Mouse (Mus musculus): Measurements from ENCODE around the gene Jmjd7. TPM values are rescaled to one million over a fixed set of nuclear protein-coding genes. Genes with fewer than 3 reads are reported as not detected.

Jmjd7 gene
- polyA plus RNA-seq, 1 experiment = 2.4 TPM

DNA sequence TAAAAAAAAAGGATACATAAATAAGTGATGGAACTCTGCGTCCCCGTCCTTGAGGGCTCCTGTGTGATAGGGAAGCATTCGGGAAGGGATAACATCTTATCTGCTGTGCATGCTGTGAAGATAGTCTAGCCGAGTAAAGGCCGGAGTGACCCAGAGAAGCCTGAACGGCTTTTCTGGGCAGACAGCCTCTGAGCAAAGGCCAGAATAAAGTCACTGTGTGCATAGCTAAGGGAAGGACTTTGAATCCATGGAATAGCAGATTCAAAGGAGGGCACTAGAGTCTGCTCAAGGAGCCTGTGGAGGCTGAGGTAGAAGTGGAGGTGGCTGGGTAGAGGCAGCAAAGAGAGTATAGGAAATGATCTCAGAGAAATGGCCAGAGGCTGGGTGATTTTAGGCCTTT is 32.4 kb upstream of the Jmjd7 start:
- Histone ChIP-seq H3K4me1 (ENCODE audit: control insufficient read depth, insufficient read depth, low read length) (peaks cover 36% of the 10 kb centered on the region), H3K4me3 (ENCODE audit: insufficient read depth, low read length) (no peak overlapping the region), H3K27ac (ENCODE audit: insufficient read depth, low read depth, low read length) (no peak overlapping the region)
- no peak for TF ChIP-seq CTCF (IDR thresholded peaks at IDR 0.05; ENCODE audit: low read depth, low read length)
- TF ChIP-seq POLR2A (IDR thresholded peaks at IDR 0.05; ENCODE audit: borderline replicate concordance, low read depth, low read length) = no peak

- peaks cover 36% of the 10 kb centered on the region for H3K4me1 ChIP-seq (ENCODE audit: control insufficient read depth, insufficient read depth, low read length)
- peak overlapping the region; percentile 56 for H3K27ac ChIP-seq (ENCODE audit: insufficient read depth, low read depth, low read length)
- no peak overlapping the region for H3K4me3 ChIP-seq (ENCODE audit: insufficient read depth, low read length)
- TF ChIP-seq POLR2A (IDR thresholded peaks at IDR 0.05; ENCODE audit: borderline replicate concordance, low read depth, low read length) = no peak
- TF ChIP-seq CTCF (IDR thresholded peaks at IDR 0.05; ENCODE audit: low read depth, low read length) = no peak
Observed at GRCm38 (mm10) chr2:119995391-119996281, 31.6 kb upstream of the Jmjd7 start.

- Histone ChIP-seq H3K4me1 (ENCODE audit: control insufficient read depth, insufficient read depth, low read length) (peaks cover 47% of the 10 kb centered on the region), H3K4me3 (ENCODE audit: insufficient read depth, low read length) (no peak overlapping the region), H3K27ac (ENCODE audit: insufficient read depth, low read depth, low read length) (no peak overlapping the region)
- TF ChIP-seq POLR2A (IDR thresholded peaks at IDR 0.05; ENCODE audit: borderline replicate concordance, low read depth, low read length) = no peak
- no peak for TF ChIP-seq CTCF (IDR thresholded peaks at IDR 0.05; ENCODE audit: low read depth, low read length)
Observed at GRCm38 (mm10) chr2:119997354-119997753, 29.9 kb upstream of the Jmjd7 start.

DNA sequence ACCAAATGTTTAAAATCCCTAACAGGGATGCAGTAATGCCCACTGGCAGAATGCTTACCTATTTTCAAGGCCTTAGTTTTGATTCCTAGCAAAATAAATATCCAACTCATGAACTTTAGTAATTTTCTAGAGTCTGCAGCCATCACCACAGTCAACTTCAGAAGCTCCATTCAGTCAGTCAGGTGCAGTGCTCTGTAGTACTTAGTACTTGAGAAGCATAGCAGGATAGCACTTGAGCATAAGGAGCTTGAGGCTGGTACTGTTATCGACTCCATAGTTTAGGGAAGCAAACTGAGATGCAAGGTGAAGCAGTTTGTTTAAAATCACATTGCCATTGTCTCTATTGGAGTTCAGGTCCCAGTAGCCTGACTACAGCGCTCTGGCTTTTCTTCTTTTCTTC is 27.6 kb upstream of the Jmjd7 start:
- Histone ChIP-seq H3K27ac (ENCODE audit: insufficient read depth, low read depth, low read length) (no peak overlapping the region), H3K4me1 (ENCODE audit: control insufficient read depth, insufficient read depth, low read length) (peaks cover 45% of the 10 kb centered on the region), H3K4me3 (ENCODE audit: insufficient read depth, low read length) (no peak overlapping the region)
- TF ChIP-seq CTCF (IDR thresholded peaks at IDR 0.05; ENCODE audit: low read depth, low read length) = no peak
- no peak for TF ChIP-seq POLR2A (IDR thresholded peaks at IDR 0.05; ENCODE audit: borderline replicate concordance, low read depth, low read length)

- H3K4me3 ChIP-seq (ENCODE audit: insufficient read depth, low read length) = no peak overlapping the region
- no peak overlapping the region for H3K27ac ChIP-seq (ENCODE audit: insufficient read depth, low read depth, low read length)
- no peak for TF ChIP-seq POLR2A (IDR thresholded peaks at IDR 0.05; ENCODE audit: borderline replicate concordance, low read depth, low read length)
- no peak for TF ChIP-seq CTCF (IDR thresholded peaks at IDR 0.05; ENCODE audit: low read depth, low read length)
- H3K4me1 ChIP-seq (ENCODE audit: control insufficient read depth, insufficient read depth, low read length) = peaks cover 33% of the 10 kb centered on the region
Observed at GRCm38 (mm10) chr2:120000882-120001584, 26.2 kb upstream of the Jmjd7 start.

- Histone ChIP-seq H3K27ac (ENCODE audit: insufficient read depth, low read depth, low read length) (peak overlapping the region; percentile 6; the same call in 1 of the 2 replicates), H3K4me1 (ENCODE audit: control insufficient read depth, insufficient read depth, low read length) (peaks cover 29% of the 10 kb centered on the region), H3K4me3 (ENCODE audit: insufficient read depth, low read length) (no peak overlapping the region)
- no peak for TF ChIP-seq POLR2A (IDR thresholded peaks at IDR 0.05; ENCODE audit: borderline replicate concordance, low read depth, low read length)
- TF ChIP-seq CTCF (IDR thresholded peaks at IDR 0.05; ENCODE audit: low read depth, low read length) = no peak
Observed at GRCm38 (mm10) chr2:120001956-120002355, 25.3 kb upstream of the Jmjd7 start.

DNA sequence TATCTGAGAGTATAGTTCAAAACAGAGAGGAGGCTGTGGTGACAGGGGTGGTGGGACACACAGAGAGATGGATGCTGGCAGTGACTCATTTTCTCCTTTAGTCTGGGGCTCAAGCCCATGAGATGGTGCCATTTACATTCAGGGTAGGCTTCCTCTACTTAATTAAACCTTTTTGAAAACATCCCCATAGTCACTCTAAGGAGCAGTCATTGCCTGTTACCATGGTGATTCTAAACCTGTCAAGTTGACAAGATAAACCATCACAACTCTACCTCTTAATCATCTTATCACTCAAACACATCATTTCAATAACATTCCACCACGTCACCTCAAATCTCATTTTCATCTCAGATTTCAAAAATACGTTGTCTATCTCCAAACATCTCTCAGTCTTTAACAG is 23.3 kb upstream of the Jmjd7 start:
- no peak for TF ChIP-seq CTCF (IDR thresholded peaks at IDR 0.05; ENCODE audit: low read depth, low read length)
- no peak for TF ChIP-seq POLR2A (IDR thresholded peaks at IDR 0.05; ENCODE audit: borderline replicate concordance, low read depth, low read length)
- peaks cover 35% of the 10 kb centered on the region for H3K4me1 ChIP-seq (ENCODE audit: control insufficient read depth, insufficient read depth, low read length)
- no peak overlapping the region for H3K27ac ChIP-seq (ENCODE audit: insufficient read depth, low read depth, low read length)
- H3K4me3 ChIP-seq (ENCODE audit: insufficient read depth, low read length) = no peak overlapping the region

DNA sequence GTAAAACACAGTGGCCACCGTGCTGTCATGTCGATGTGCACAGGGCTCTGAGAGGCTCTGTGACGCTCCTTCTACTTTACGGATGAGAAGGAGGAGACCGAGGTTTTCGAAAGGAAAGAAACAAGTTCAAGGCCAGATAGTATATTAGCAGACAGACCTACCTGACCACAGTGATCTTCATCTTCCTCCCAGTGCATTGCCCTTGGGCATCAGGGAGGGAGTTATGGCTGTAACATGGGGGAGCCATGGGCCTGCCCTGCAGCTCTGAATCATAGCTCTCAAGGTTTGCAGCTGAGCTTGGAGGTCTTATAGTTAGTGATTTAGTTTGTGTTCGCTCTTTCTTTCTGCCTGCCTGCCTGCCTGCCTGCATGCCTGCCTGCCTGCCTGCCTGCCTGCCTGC is 20.6 kb upstream of the Jmjd7 start:
- Histone ChIP-seq H3K4me1 (ENCODE audit: control insufficient read depth, insufficient read depth, low read length) (peaks cover 32% of the 10 kb centered on the region), H3K4me3 (ENCODE audit: insufficient read depth, low read length) (no peak overlapping the region), H3K27ac (ENCODE audit: insufficient read depth, low read depth, low read length) (no peak overlapping the region)
- TF ChIP-seq CTCF (IDR thresholded peaks at IDR 0.05; ENCODE audit: low read depth, low read length) (no peak), POLR2A (IDR thresholded peaks at IDR 0.05; ENCODE audit: borderline replicate concordance, low read depth, low read length) (no peak)

DNA sequence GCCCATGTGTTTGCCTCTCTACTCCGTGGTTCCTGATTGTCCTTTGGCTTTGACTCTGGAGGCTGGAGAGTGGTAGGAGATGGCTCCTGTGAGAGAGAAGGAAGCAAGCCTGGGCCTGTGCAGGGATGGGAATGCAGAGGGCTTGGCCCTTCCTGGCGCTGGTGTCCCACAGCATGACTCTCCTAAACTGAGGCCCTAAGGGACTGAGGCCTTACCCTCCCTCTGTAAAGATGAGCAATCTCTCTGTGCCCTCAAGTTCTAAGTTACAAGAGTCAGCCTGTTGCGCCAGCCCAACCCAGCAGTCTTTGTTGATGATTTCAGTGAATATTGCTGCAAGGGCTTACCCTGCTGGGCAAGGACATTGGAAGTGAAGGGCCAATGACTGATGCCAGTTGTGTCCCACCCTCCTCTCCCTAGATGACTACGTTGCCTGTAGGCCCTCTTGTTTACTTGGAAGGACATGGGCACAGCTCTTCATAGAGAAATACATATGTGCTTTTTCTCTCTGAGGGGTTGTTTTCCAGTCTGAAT is 19.5 kb upstream of the Jmjd7 start:
- TF ChIP-seq POLR2A (IDR thresholded peaks at IDR 0.05; ENCODE audit: borderline replicate concordance, low read depth, low read length) (no peak), CTCF (IDR thresholded peaks at IDR 0.05; ENCODE audit: low read depth, low read length) (no peak)
- peak overlapping the region; percentile 30; the same call in 1 of the 2 replicates for H3K27ac ChIP-seq (ENCODE audit: insufficient read depth, low read depth, low read length)
- H3K4me1 ChIP-seq (ENCODE audit: control insufficient read depth, insufficient read depth, low read length) = peaks cover 23% of the 10 kb centered on the region
- no peak overlapping the region for H3K4me3 ChIP-seq (ENCODE audit: insufficient read depth, low read length)

DNA sequence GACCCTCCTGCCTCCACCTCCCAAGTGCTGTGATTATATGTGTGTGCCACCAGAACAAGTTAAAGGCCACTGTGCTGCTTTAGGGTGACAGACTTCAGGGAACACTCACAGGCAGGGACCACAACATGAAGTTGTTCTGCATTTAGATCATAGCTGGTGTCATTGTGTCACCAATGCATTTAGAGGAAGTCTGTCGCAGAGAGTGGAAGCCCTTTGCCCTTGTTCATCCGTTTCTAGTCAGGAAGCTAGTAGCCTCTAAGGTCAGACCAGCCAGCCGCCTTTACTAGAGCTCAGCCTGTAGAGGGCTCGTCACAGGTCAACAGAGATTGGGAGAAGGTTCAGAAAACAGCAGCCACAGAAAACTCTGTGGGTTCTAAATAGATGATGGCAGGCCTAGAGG is 18.6 kb upstream of the Jmjd7 start:
- peaks cover 21% of the 10 kb centered on the region for H3K4me1 ChIP-seq (ENCODE audit: control insufficient read depth, insufficient read depth, low read length)
- peak overlapping the region; percentile 21 for H3K27ac ChIP-seq (ENCODE audit: insufficient read depth, low read depth, low read length)
- H3K4me3 ChIP-seq (ENCODE audit: insufficient read depth, low read length) = no peak overlapping the region
- TF ChIP-seq CTCF (IDR thresholded peaks at IDR 0.05; ENCODE audit: low read depth, low read length) (no peak), POLR2A (IDR thresholded peaks at IDR 0.05; ENCODE audit: borderline replicate concordance, low read depth, low read length) (no peak)
